Mouse (Mus musculus) neural tube, embryonic 11.5 days (tissue): ENCODE results near the gene Cdh12. TPM values are rescaled to one million over a fixed set of nuclear protein-coding genes. Genes with fewer than 3 reads are reported as not detected.

Experiments used
- ATAC-seq: fragments of 200-750 bp; cut with Nextera tagmentation; 2 replicates; pipeline ENCODE4 v1.8.0; 2017; ENCODE audit warnings: moderate number of reproducible peaks, mild to moderate bottlenecking, moderate TSS enrichment, moderate library complexity; ENCODE audit not compliant: insufficient read depth, low FRiP score, low TSS enrichment
- DNase-seq: peaks from one replicate; pipeline ENCODE4 v3.0.0-alpha.2; 2015; ENCODE audit warnings: low spot score
- H3K27ac ChIP-seq: fragments of 300-500 bp; sonication (generic); 2 replicates; pipeline ENCODE4 v1.5.1; 2014; ENCODE audit warnings: low read depth, mild to moderate bottlenecking, low read length
- H3K27me3 ChIP-seq: fragments of 300-500 bp; sonication (generic); 2 replicates; pipeline ENCODE4 v1.6.1; 2014; ENCODE audit warnings: mild to moderate bottlenecking, low read length, mixed read lengths; ENCODE audit not compliant: control insufficient read depth, insufficient read depth
- H3K36me3 ChIP-seq: fragments of 300-500 bp; sonication (generic); 2 replicates; pipeline ENCODE4 v1.6.1; 2014; ENCODE audit warnings: mild to moderate bottlenecking, low read length, moderate library complexity, mixed read lengths; ENCODE audit not compliant: control insufficient read depth, insufficient read depth
- H3K4me1 ChIP-seq: fragments of 300-500 bp; sonication (generic); 2 replicates; pipeline ENCODE4 v1.6.1; 2014; ENCODE audit warnings: low read length, mixed read lengths; ENCODE audit not compliant: control insufficient read depth, insufficient read depth
- H3K4me2 ChIP-seq: fragments of 300-500 bp; sonication (generic); 2 replicates; pipeline ENCODE4 v1.6.1; 2014; ENCODE audit warnings: low read depth, mild to moderate bottlenecking, moderate library complexity
- H3K4me3 ChIP-seq: fragments of 300-500 bp; sonication (generic); 2 replicates; pipeline ENCODE4 v1.5.1; 2014; ENCODE audit warnings: low read depth, low read length
- H3K9ac ChIP-seq: fragments of 300-500 bp; sonication (generic); 2 replicates; pipeline ENCODE4 v1.6.1; 2014; ENCODE audit warnings: mild to moderate bottlenecking, low read length
- H3K9me3 ChIP-seq: fragments of 300-500 bp; sonication (generic); 2 replicates; pipeline ENCODE4 v1.6.1; 2016; ENCODE audit warnings: low read length; ENCODE audit not compliant: control insufficient read depth
- whole genome bisulfite sequencing: fragments of 180-500 bp; shearing (Covaris S2); extraction: QIAGEN DNeasy Blood & Tissue Kit; methylation state at CpG from one replicate; pipeline ENCODE4 v1.1.7; 2014; 5-methylcytosine and 5-hydroxymethylcytosine counted together
- polyA plus RNA-seq: library from polyadenylated mRNA; unstranded; fragments of >200 nt; fragmentation: Nextera tagmentation; extraction: Ambion mirVana; gene quantifications from 2 replicates; pipeline ENCODE4 v1.2.1, GENCODE M21; 2014

Gene Cdh12
- polyA plus RNA-seq, 1 experiment from 2014 or later, result 2.5 TPM

DNA sequence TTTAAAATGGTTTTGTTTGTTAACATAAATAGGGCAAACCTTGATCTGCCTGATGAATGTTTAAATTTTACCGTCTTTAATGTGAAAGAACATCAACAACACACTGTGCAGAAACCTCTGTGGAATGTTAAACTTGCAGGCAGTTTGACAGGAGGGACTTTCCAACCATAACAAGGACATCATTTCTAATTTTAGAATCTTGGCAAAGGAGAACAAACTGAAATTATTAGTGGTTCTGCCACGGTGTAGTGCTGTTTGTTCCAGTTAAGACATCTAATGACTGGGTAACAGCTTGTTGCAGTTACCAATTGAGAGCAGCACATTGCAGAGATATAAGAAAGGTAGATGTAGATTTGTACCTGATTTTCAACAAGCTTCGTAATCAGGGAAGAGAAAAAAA is 453.5 kb downstream of the Cdh12 start:
- H3K9me3 ChIP-seq, result no peaks in the 10 kb centered on the region
- 76% methylated on average over 3 of the region's 3 CpGs for WGBS
- no peak overlapping the region for H3K27ac ChIP-seq
- no peak overlapping the region for H3K9ac ChIP-seq
- DNase-seq (no peak), ATAC-seq (no peak)
- no peak overlapping the region for H3K4me2 ChIP-seq
- no peaks in the 10 kb centered on the region for H3K36me3 ChIP-seq
- H3K4me1 ChIP-seq, result no peaks in the 10 kb centered on the region
- H3K27me3 ChIP-seq, result no peaks in the 10 kb centered on the region
- no peak overlapping the region for H3K4me3 ChIP-seq

DNA sequence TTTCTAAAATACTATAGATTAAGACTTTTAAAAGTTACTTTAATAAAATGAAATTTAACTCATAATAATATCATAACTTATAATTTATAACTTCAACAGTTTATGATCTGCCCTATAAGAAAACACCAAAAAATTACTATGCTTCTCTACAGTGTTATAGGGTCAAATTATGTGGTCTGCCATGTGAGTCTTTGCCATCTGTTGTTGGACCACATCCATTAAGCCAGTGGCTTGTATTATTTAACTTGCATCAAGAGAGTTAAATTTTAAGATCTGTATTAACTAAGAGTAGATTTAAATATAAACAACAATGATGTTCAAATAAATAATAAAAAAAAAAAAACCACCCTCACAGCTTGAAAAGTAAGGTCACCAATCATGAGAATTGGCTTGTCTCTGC is 479.2 kb downstream of the Cdh12 start:
- H3K27me3 ChIP-seq, result no peaks in the 10 kb centered on the region
- ATAC-seq (no peak), DNase-seq (no peak)
- H3K9ac ChIP-seq, result no peak overlapping the region
- H3K4me1 ChIP-seq, result no peaks in the 10 kb centered on the region
- H3K4me3 ChIP-seq, result no peak overlapping the region
- H3K36me3 ChIP-seq, result no peaks in the 10 kb centered on the region
- H3K9me3 ChIP-seq, result no peaks in the 10 kb centered on the region
- H3K4me2 ChIP-seq, result no peak overlapping the region
- no peak overlapping the region for H3K27ac ChIP-seq

DNA sequence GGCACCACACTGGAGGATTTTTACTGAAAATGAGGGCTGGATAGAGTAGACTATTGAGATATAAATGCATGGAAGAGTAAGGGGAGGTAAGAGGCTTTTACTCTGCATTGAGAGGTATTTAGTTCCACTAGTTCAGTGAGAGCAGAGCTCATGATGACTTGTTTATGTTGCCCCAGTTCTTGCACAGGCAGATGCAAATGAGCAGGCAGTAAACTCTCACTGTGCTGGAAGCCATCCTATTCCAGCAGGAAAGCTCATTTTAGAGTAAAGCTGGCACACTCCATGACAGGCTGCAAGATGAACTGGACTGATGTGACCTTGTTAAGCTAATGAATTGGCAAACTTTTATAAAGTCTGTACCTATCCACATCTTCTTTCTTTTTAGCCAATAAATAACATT is 494.9 kb downstream of the Cdh12 start:
- Histone ChIP-seq H3K27ac (no peak overlapping the region), H3K27me3 (no peaks in the 10 kb centered on the region), H3K9ac (no peak overlapping the region), H3K4me3 (no peak overlapping the region), H3K4me1 (no peaks in the 10 kb centered on the region), H3K9me3 (no peaks in the 10 kb centered on the region), H3K4me2 (no peak overlapping the region), H3K36me3 (no peaks in the 10 kb centered on the region)
- DNase-seq (no peak), ATAC-seq (no peak)

- H3K4me2 ChIP-seq, result no peak overlapping the region
- H3K9ac ChIP-seq, result no peak overlapping the region
- H3K27ac ChIP-seq, result no peak overlapping the region
- H3K4me3 ChIP-seq, result no peak overlapping the region
- H3K9me3 ChIP-seq, result no peaks in the 10 kb centered on the region
- DNase-seq (peak; percentile 11), ATAC-seq (no peak; the same call in 1 of the 2 replicates)
- no peaks in the 10 kb centered on the region for H3K4me1 ChIP-seq
- no peaks in the 10 kb centered on the region for H3K27me3 ChIP-seq
- H3K36me3 ChIP-seq, result no peaks in the 10 kb centered on the region
- WGBS, result 43% methylated on average over 2 of the region's 2 CpGs
Measured at GRCm38 (mm10) chr15:20967463-20967862, 518.4 kb downstream of the Cdh12 start.

DNA sequence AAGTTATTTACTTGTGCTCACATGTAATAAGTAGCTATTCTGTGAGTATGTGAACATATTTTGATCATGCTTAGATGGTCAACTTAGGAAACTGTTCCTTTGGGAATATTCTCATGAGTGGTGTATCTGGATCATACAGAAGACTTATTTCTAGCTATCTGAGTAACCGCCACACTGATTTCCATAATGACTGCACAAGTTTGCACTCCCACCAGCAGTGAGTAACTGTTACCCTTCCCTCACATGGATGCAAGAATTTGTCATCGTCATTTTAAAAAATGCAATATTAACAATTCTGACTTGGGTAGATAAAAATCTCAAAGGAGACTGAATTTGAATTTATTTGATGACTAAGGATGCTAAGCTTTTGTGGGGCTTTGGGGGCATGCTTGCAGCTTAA is 522.0 kb downstream of the Cdh12 start:
- ATAC-seq, result no peak

GRCm38 (mm10) chr15:21000541-21000940 is 551.5 kb downstream of the Cdh12 start:
- Histone ChIP-seq H3K27ac (no peak overlapping the region), H3K9ac (no peak overlapping the region), H3K4me2 (no peak overlapping the region), H3K4me3 (no peak overlapping the region), H3K4me1 (no peaks in the 10 kb centered on the region), H3K27me3 (no peaks in the 10 kb centered on the region), H3K36me3 (no peaks in the 10 kb centered on the region), H3K9me3 (no peaks in the 10 kb centered on the region)
- no peak for DNase-seq
- no peak for ATAC-seq
- WGBS, result 84% methylated on average over 4 of the region's 4 CpGs

More for the DNA sequence above, 522.0 kb downstream of the Cdh12 start:
- H3K4me2 ChIP-seq, result no peak overlapping the region
- H3K36me3 ChIP-seq, result no peaks in the 10 kb centered on the region
- no peak overlapping the region for H3K27ac ChIP-seq
- no peak for DNase-seq
- H3K9me3 ChIP-seq, result no peaks in the 10 kb centered on the region
- H3K27me3 ChIP-seq, result no peaks in the 10 kb centered on the region
- H3K4me3 ChIP-seq, result no peak overlapping the region
- no peaks in the 10 kb centered on the region for H3K4me1 ChIP-seq
- H3K9ac ChIP-seq, result no peak overlapping the region
- 96% methylated on average over 2 of the region's 2 CpGs for WGBS

- Histone ChIP-seq H3K4me3 (no peak overlapping the region), H3K9me3 (no peaks in the 10 kb centered on the region), H3K4me2 (no peak overlapping the region), H3K4me1 (no peaks in the 10 kb centered on the region), H3K9ac (no peak overlapping the region), H3K36me3 (no peaks in the 10 kb centered on the region), H3K27ac (no peak overlapping the region), H3K27me3 (no peaks in the 10 kb centered on the region)
- DNase-seq (no peak), ATAC-seq (no peak)
- WGBS, result 81% methylated on average over 2 of the region's 2 CpGs
Measured at GRCm38 (mm10) chr15:21007931-21008330, 558.9 kb downstream of the Cdh12 start.

DNA sequence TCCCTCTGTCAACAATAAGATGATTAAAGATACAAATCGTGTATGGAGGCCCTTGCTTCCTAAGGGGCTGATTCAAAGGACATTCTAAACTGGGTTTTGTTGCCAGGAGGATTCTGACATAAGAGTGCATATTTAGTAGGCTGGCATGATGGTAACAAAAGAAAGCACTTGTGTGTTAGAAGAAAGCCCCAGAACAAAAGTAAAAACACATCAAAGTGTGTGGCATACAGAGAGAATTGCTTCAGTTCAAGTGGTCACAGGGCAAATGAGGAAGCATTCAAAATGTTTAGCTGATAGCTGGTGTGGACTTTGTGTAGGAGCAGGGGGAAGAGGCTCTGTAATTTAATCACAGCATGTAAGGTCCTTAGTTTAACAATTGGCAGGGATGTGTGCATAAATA is 559.4 kb downstream of the Cdh12 start:
- DNase-seq (no peak), ATAC-seq (no peak)
- no peak overlapping the region for H3K9ac ChIP-seq
- H3K4me2 ChIP-seq, result no peak overlapping the region
- no peaks in the 10 kb centered on the region for H3K9me3 ChIP-seq
- no peak overlapping the region for H3K4me3 ChIP-seq
- 36% methylated on average over 1 of the region's 1 CpGs for WGBS
- no peaks in the 10 kb centered on the region for H3K36me3 ChIP-seq
- H3K27me3 ChIP-seq, result no peaks in the 10 kb centered on the region
- H3K27ac ChIP-seq, result no peak overlapping the region
- H3K4me1 ChIP-seq, result no peaks in the 10 kb centered on the region

GRCm38 (mm10) chr15:21008969-21009368 is 559.9 kb downstream of the Cdh12 start:
- Histone ChIP-seq H3K27me3 (no peaks in the 10 kb centered on the region), H3K4me2 (no peak overlapping the region), H3K9me3 (no peaks in the 10 kb centered on the region), H3K27ac (no peak overlapping the region), H3K4me1 (no peaks in the 10 kb centered on the region), H3K36me3 (no peaks in the 10 kb centered on the region), H3K9ac (no peak overlapping the region), H3K4me3 (no peak overlapping the region)
- 64% methylated on average over 3 of the region's 3 CpGs for WGBS
- DNase-seq (no peak), ATAC-seq (no peak)
